Mouse (Mus musculus) stomach, postnatal 0 days (tissue): ENCODE results near the gene Abcc9.

Experiments used
- CTCF ChIP-seq: IDR thresholded peaks from 2 replicates; pipeline ENCODE4 v1.5.1; 2016; ENCODE audit warnings: antibody characterized with exemption, low read depth, mild to moderate bottlenecking, moderate library complexity
- EP300 ChIP-seq: optimal IDR thresholded peaks from 2 replicates; pipeline ENCODE3; 2016; ENCODE audit warnings: antibody characterized with exemption

DNA sequence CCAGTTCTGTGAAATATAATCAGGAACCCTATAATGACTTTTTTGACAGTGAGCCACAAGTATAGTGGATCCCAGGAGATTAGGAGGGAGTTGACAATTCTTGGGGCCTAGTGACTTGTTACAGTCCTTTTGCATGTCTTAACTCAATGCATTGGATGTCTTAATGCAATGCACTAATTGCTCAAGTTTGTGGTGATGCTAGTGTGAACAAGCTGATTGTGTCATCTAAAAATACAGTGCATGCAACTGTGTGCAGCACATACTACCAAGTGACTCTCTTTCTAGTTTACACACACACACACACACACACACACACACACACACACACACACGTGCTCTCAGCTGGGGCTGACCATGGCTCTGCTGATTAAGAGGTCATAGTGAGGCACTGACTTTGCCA lies 146.1 kb downstream of the Abcc9 start:
- TF ChIP-seq CTCF = no peak
- TF ChIP-seq EP300 = no peak
